Mouse (Mus musculus) embryonic facial prominence, embryonic 15.5 days (tissue): ENCODE measurements around the gene Ccdc170. TPM values are rescaled to one million over a fixed set of nuclear protein-coding genes. Genes with fewer than 3 reads are reported as not detected.
A peak's percentile ranks its signal among the peaks of the same experiment; 100 is the strongest.
"Not testable (repeated sequence)": the region's sequence is repeated elsewhere in the genome, so short reads cannot be mapped to it uniquely, and the experiment has no call there.

Source experiments
- ATAC-seq: fragments of 200-750 bp; cut with Nextera tagmentation; 2 replicates; pipeline ENCODE4 v1.8.0; 2017; ENCODE audit warnings: low read depth, moderate TSS enrichment; ENCODE audit not compliant: insufficient number of reproducible peaks, low FRiP score, low TSS enrichment
- H3K27ac ChIP-seq: fragments of 300-500 bp; sonication (generic); replicated peaks from 2 replicates; pipeline ENCODE4 v1.5.1; 2015; ENCODE audit warnings: mild to moderate bottlenecking, inconsistent platforms
- H3K27me3 ChIP-seq: fragments of 300-500 bp; sonication (generic); 2 replicates; pipeline ENCODE4 v1.6.1; 2015; ENCODE audit warnings: inconsistent platforms
- H3K36me3 ChIP-seq: fragments of 300-500 bp; sonication (generic); 2 replicates; pipeline ENCODE4 v1.6.1; 2015; ENCODE audit warnings: mild to moderate bottlenecking, inconsistent platforms
- H3K4me1 ChIP-seq: fragments of 300-500 bp; sonication (generic); 2 replicates; pipeline ENCODE4 v1.6.1; 2015; ENCODE audit warnings: inconsistent platforms
- H3K4me2 ChIP-seq: fragments of 300-500 bp; sonication (generic); replicated peaks from 2 replicates; pipeline ENCODE4 v1.6.1; 2015; ENCODE audit warnings: mild to moderate bottlenecking, inconsistent platforms
- H3K4me3 ChIP-seq: fragments of 300-500 bp; sonication (generic); replicated peaks from 2 replicates; pipeline ENCODE4 v1.5.1; 2015; ENCODE audit warnings: mild to moderate bottlenecking, inconsistent platforms
- H3K9ac ChIP-seq: fragments of 300-500 bp; sonication (generic); 2 replicates; pipeline ENCODE4 v1.6.1; 2015; ENCODE audit warnings: inconsistent platforms
- H3K9me3 ChIP-seq: fragments of 300-500 bp; sonication (generic); replicated peaks from 2 replicates; pipeline ENCODE4 v1.6.1; 2016; ENCODE audit warnings: inconsistent platforms
- WGBS: fragments of 180-500 bp; shearing (Covaris S2); methylation state at CpG from one replicate; pipeline ENCODE4 v1.1.7; 2015; 5-methylcytosine and 5-hydroxymethylcytosine counted together
- polyA plus RNA-seq: library from polyadenylated mRNA; unstranded; fragments of >200 nt; fragmentation: Nextera tagmentation; extraction: Ambion mirVana; gene quantifications from 2 replicates; pipeline ENCODE4 v1.2.1, GENCODE M21; 2015

The Ccdc170 gene
- polyA plus RNA-seq = 0.83 and 1.1 TPM in 2 replicates

DNA sequence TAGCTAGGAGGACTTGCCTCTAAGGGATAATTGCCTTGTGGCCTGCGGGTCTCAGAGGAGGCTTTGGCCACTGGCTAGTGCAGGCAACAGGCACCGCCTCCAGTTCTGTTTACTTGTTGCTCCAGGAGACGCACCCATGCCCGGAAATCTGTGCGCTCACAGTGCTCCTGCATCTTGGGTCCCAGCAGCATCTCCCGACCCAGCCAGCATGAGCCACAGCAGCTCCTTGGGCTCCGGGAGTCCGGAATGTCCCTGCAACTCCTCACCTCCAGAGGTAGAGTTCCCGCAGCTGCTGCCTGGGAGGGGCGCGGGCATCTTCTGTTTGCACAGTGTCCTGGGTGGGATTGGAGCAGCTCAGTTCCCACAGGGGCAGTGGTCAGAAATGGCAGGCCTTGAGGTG lies at the start of gene Ccdc170:
Ccdc170 (plus strand) TSS at position 148 of the 400 bp plus-strand sequence.
- peaks cover 3% of the 10 kb centered on the region; the same call in 1 of the 2 replicates for H3K4me1 ChIP-seq
- no peak within 1 kb of the TSS for H3K4me2 ChIP-seq
- no peak within 1 kb of the TSS for H3K9ac ChIP-seq
- no peak within 1 kb of the TSS for H3K27ac ChIP-seq
- no peaks in the 10 kb centered on the region for H3K27me3 ChIP-seq
- 33% methylated on average over 11 of the region's 11 CpGs for WGBS
- no peaks in the 10 kb centered on the region for H3K9me3 ChIP-seq
- no peaks in the 10 kb centered on the region for H3K36me3 ChIP-seq
- peak; percentile 24; the same call in 1 of the 2 replicates for ATAC-seq
- no peak within 1 kb of the TSS for H3K4me3 ChIP-seq

GRCm38 (mm10) chr10:4432996-4433755 lies 49.1 kb upstream of the Ccdc170 start:
- Histone ChIP-seq H3K27ac (peak overlapping the region; percentile 91), H3K4me1 (peaks cover 17% of the 10 kb centered on the region), H3K4me2 (peak overlapping the region; percentile 59), H3K36me3 (peaks cover 14% of the 10 kb centered on the region), H3K9ac (peak overlapping the region; percentile 76), H3K9me3 (no peaks in the 10 kb centered on the region), H3K4me3 (peak overlapping the region; percentile 74), H3K27me3 (no peaks in the 10 kb centered on the region)
- WGBS = 7% methylated on average over 19 of the region's 19 CpGs
- no peak for ATAC-seq

DNA sequence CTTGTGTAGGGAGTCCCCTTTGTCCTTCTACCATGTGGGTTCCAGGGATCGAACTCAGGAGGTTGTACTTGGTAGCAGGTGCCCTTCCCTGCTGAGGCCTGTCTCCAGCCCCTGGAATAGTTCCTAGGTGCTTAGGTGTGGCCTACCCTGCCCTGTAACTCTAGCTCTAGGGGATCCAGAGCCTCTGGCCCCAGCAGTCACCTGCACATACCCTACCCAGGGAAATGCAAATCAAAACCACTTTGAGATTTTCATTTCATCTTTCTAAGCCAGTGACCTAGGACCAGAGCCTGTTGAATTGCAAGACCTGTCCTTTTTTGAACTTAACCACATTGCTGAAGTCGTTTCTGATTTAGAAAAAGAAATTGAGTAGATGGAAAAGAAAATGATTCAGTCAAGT lies 48.4 kb upstream of the Ccdc170 start:
- peak overlapping the region; percentile 59; the same call in 1 of the 2 replicates for H3K4me2 ChIP-seq

DNA sequence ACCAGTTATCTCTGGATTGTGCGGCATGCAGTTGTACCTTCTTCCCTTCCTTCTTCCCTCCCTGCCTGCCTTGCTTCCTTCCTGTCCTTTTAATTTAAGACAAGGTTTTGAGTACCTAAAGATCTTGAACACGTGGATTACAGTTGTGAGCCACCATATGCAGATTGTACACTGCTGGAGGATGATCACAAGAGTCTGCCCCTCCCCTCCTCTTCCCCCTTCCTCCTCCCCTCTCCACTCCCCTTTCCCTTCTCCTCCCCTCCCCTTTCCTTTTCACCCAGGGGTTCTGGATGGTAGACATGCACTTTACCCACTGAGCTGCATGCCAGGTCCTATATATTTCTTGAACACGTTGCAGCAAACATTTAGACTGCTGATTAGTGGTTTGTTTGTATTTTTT lies 46.9 kb upstream of the Ccdc170 start:
- Histone ChIP-seq H3K4me3 (no peak overlapping the region), H3K4me2 (no peak overlapping the region), H3K27me3 (no peaks in the 10 kb centered on the region), H3K27ac (no peak overlapping the region), H3K9me3 (no peaks in the 10 kb centered on the region), H3K36me3 (peaks cover 33% of the 10 kb centered on the region), H3K4me1 (peaks cover 17% of the 10 kb centered on the region), H3K9ac (no peak overlapping the region)
- ATAC-seq = no peak
- 79% methylated on average over 3 of the region's 3 CpGs for WGBS

More for the DNA sequence above, 48.4 kb upstream of the Ccdc170 start:
- H3K4me3 ChIP-seq, H3K9ac ChIP-seq, H3K27ac ChIP-seq, ATAC-seq, H3K27me3 ChIP-seq, H3K9me3 ChIP-seq: not testable (repeated sequence)
- Histone ChIP-seq H3K36me3 (peaks cover 17% of the 10 kb centered on the region), H3K4me1 (peaks cover 17% of the 10 kb centered on the region)
- 90% methylated on average over 2 of the region's 2 CpGs for WGBS

DNA sequence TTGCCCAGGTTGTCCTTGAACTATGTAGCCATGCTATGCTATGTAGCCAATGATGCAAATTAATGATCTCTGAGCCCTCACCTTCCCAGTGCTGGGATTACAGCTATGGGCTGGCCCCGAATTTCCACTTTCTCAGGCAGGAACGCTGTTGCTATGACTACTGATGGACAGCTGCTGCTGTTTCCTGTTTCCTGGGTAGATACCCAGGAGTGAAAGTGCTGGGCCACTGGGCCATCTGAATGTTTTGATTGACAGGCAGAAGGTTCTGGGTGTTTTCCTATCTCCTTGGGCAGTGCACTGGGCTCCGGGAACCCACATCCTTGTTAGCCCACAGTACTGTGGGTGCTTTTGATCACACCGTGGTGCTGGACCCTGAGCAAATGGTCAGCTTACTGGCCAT lies 25.9 kb upstream of the Ccdc170 start:
- Histone ChIP-seq H3K4me1 (no peaks in the 10 kb centered on the region), H3K9me3 (no peaks in the 10 kb centered on the region), H3K4me3 (no peak overlapping the region), H3K27me3 (no peaks in the 10 kb centered on the region), H3K9ac (no peak overlapping the region), H3K27ac (no peak overlapping the region), H3K36me3 (peaks cover 27% of the 10 kb centered on the region), H3K4me2 (no peak overlapping the region)
- no peak for ATAC-seq
- WGBS = 75% methylated on average over 4 of the region's 4 CpGs

- 93% methylated on average over 2 of the region's 2 CpGs for WGBS
- Histone ChIP-seq H3K9ac (no peak overlapping the region), H3K27me3 (no peaks in the 10 kb centered on the region), H3K4me1 (no peaks in the 10 kb centered on the region), H3K9me3 (no peaks in the 10 kb centered on the region), H3K4me2 (no peak overlapping the region), H3K4me3 (no peak overlapping the region), H3K36me3 (peaks cover 7% of the 10 kb centered on the region), H3K27ac (no peak overlapping the region)
- no peak for ATAC-seq
Observed at GRCm38 (mm10) chr10:4460201-4460600, 22.1 kb upstream of the Ccdc170 start.

DNA sequence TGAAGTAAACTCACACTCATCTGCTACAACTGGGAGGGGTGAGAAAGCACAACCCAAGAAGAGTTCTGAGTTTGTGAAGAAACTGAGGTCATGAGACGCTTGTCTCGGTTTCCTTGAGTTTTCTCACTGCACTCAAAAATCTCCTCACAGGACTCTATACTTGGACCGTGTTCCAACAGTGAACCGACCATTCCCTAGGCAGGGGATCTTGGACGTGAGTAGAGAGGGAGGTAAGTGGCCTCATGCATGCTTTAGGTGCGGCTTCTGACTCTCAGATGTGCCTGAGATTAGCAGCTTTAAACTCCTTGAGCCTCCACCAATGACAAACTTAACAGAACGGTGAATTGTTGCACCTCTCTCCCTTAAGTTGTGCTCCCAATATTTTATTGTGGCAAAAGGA lies 16.5 kb upstream of the Ccdc170 start:
- no peaks in the 10 kb centered on the region for H3K27me3 ChIP-seq
- H3K9me3 ChIP-seq = no peaks in the 10 kb centered on the region
- H3K27ac ChIP-seq = no peak overlapping the region
- no peak for ATAC-seq
- H3K4me1 ChIP-seq = no peaks in the 10 kb centered on the region
- no peak overlapping the region for H3K4me2 ChIP-seq
- H3K4me3 ChIP-seq = no peak overlapping the region
- WGBS = 64% methylated on average over 7 of the region's 7 CpGs
- H3K9ac ChIP-seq = no peak overlapping the region
- no peaks in the 10 kb centered on the region for H3K36me3 ChIP-seq

DNA sequence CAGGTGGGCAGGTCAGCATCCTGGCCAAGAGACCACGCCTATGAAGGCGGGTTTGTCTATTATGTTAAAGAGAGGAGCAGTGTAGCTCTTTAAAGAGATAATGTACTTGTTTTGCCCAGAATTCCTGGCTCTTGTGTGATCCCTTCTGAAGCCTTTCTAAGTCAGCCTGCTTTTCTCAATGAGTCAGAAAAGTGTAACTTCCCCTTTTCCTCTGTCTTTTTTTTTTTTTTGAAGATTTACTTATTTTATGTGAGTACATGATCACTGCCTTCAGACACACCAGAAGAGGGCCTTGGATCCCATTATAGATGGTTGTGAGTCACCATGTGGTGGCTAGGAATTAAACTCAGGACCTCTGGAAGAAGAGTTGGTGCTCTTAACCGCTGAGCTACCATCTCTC lies 12.9 kb upstream of the Ccdc170 start:
- H3K4me3 ChIP-seq = no peak overlapping the region
- H3K27me3 ChIP-seq = no peaks in the 10 kb centered on the region
- H3K9ac ChIP-seq = no peak overlapping the region
- no peaks in the 10 kb centered on the region for H3K9me3 ChIP-seq
- no peak overlapping the region for H3K27ac ChIP-seq
- no peaks in the 10 kb centered on the region for H3K36me3 ChIP-seq
- H3K4me2 ChIP-seq = no peak overlapping the region
- no peaks in the 10 kb centered on the region for H3K4me1 ChIP-seq
- WGBS = 76% methylated on average over 3 of the region's 3 CpGs
- no peak for ATAC-seq

DNA sequence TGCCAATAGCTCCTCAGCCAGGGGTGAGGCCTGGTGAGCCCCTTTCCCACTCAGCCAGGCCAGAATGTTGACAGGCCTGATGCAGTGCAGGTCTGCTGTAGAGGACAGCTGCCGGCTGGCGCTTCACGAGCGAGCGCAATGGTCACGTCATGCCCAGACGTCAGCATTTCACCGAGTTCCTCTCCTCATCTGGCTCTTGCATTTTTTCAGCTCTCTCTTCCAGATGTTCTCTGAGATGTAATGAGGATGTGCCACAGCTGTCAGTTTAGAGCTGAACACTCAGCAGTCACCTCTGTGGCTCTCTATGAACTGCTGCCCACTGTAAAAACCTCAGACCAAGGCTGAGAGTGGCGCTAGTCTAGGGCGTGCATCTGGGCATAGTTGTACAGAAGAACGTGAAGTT lies 8.7 kb upstream of the Ccdc170 start:
- Histone ChIP-seq H3K9ac (no peak overlapping the region), H3K36me3 (no peaks in the 10 kb centered on the region), H3K9me3 (no peaks in the 10 kb centered on the region), H3K27ac (no peak overlapping the region), H3K27me3 (no peaks in the 10 kb centered on the region), H3K4me3 (no peak overlapping the region), H3K4me2 (no peak overlapping the region), H3K4me1 (no peaks in the 10 kb centered on the region)
- 61% methylated on average over 11 of the region's 11 CpGs for WGBS
- ATAC-seq = no peak

DNA sequence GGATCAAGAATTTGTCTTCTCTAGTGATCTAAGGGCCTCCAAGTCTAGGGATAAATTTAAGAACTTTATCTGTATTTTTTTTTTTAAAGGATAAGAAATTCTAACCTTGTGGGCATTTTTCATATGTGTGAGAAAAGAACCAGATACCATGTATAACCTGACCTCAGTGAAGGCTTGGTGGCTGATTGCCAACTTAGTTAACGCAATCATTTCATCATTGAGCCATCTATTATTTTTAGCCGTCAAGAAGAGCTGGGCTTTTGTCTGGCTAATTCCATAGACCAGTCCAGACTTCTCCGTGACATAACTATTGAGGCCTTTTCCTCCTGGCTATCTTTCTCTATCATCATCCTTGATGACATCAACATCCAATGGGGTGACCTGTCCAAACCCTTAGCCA lies 6.9 kb upstream of the Ccdc170 start:
- H3K27ac ChIP-seq = no peak overlapping the region
- no peak overlapping the region for H3K4me3 ChIP-seq
- H3K27me3 ChIP-seq = no peaks in the 10 kb centered on the region
- no peak overlapping the region for H3K9ac ChIP-seq
- no peak overlapping the region for H3K4me2 ChIP-seq
- no peaks in the 10 kb centered on the region for H3K36me3 ChIP-seq
- no peaks in the 10 kb centered on the region for H3K9me3 ChIP-seq
- WGBS = 69% methylated on average over 3 of the region's 3 CpGs
- ATAC-seq = no peak
- no peaks in the 10 kb centered on the region for H3K4me1 ChIP-seq

DNA sequence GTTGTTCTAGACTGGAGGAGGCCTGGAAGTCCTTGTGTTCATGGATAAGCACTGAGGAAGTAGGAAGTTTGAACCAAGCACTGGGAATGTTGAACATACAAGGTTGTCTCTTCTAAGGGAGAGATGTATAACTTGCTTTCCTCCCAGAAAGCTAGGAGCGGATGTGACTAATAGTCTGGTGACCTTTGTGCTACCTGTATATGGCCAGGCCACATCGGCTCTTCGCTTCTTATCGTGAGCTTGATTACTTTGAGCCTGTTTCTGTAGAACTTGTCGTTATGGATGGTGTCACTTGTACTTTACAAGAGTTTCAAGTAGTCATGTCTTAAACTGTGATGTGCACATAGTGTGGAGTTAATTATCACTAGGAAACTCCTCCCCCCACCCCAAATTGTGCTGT lies 5.7 kb upstream of the Ccdc170 start:
- Histone ChIP-seq H3K4me2 (no peak overlapping the region), H3K27me3 (no peaks in the 10 kb centered on the region), H3K9ac (no peak overlapping the region), H3K4me3 (no peak overlapping the region), H3K4me1 (no peaks in the 10 kb centered on the region), H3K36me3 (no peaks in the 10 kb centered on the region), H3K9me3 (no peaks in the 10 kb centered on the region), H3K27ac (no peak overlapping the region)
- WGBS = 88% methylated on average over 5 of the region's 5 CpGs
- no peak for ATAC-seq

DNA sequence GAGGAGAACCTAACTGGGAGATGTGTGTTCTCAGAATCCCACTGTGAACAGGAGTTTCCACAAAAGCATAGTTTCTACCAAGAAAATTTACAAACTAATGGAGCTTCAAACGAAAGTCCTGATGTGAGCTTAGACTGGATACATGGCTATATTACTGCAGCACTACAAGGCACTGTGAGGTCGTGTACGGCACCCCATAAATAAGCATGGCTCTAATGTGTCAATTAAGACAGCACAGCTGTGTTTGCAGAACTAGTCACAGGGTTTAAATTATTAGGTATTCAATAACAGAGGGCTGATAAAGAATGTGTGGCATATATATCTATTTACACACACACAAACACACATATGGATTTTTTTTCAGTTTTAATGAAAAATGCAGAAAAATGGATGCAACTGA lies 1.4 kb upstream of the Ccdc170 start:
- 74% methylated on average over 3 of the region's 3 CpGs for WGBS
- Histone ChIP-seq H3K36me3 (no peaks in the 10 kb centered on the region), H3K9me3 (no peaks in the 10 kb centered on the region), H3K27me3 (no peaks in the 10 kb centered on the region), H3K4me2 (no peak overlapping the region), H3K4me1 (peaks cover 3% of the 10 kb centered on the region; the same call in 1 of the 2 replicates), H3K27ac (no peak overlapping the region), H3K9ac (no peak overlapping the region), H3K4me3 (no peak overlapping the region)
- no peak for ATAC-seq
